Mouse (Mus musculus) heart, postnatal 14 days (tissue): ENCODE measurements at regions not wholly inside any gene's neighbourhood (a gene's known extent, or its start where the extent isn't known, plus 50 kb on each side); places are given as distances from the start of the nearest gene placed in this dataset.

Source experiments
- DNase-seq, 2 experiments: peaks; one replicate each; pipeline ENCODE4 v3.0.0; 2021 to 2022
- intact Hi-C: fragments of 180-260 bp; cut with DNase I; formaldehyde crosslinking; loops from one replicate; pipeline ENCODE4 v1.15.1; 2025

DNA sequence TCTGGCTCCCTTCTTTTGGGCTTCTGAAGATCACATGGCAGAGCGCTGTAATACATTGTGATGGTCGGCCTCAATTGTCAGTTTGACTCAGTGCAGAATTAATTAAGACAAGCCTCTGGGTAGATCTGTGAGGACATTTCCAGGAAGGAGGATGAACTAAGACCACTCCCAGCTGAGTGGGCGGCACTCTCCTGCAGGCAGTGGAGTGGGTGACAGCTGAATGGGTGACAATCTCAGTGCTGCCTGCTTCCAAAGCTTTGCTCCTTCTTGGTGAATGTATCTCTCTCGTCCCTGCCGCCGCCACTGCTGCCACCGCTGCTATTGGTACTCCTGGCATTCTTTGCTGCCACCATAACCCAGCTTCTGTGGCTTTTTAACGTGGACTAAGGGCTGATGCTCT is 244.4 kb downstream of the Drd1 start:
- intact Hi-C loops: loop anchor here (5.0 kb wide), 1 partner anchor 101 kb away; no protein-coding TSS in a partner anchor
- no peak for DNase-seq

DNA sequence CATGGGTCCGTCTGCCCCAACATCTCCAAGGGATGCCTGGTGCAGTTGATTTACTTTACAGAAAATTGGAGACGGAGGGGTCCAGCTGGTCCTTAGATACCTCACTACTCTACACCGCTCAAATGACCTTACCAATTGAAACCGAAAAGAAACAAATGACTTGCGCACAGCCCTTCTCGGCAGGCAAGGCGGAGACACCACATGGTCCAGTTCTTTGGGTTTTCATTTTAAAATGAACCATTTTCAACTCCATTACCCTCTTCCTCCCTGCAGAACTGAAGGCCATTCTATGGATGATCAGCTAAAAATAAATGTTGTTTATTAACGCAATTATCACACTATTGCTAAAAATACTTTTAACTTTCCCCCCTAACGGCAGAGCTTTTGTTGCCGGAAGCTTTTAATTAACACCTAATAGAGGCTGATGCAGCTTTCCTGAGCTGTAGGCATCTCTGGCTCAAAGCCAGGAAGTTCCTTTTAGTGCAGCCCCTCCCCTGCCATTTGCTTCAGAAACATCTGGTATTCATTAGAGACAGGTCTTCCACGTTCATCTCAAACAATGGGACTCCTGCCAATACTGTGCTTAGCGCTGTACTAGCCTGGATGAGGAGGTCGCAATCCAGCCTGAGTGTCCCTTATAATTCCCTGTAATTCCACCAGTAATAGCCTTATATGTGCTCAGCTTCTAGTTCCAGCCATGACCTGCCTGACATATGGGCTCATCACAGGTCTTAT is 247.5 kb downstream of the Drd1 start:
- DNase-seq: no peak
- intact Hi-C loops: no loop called here

DNA sequence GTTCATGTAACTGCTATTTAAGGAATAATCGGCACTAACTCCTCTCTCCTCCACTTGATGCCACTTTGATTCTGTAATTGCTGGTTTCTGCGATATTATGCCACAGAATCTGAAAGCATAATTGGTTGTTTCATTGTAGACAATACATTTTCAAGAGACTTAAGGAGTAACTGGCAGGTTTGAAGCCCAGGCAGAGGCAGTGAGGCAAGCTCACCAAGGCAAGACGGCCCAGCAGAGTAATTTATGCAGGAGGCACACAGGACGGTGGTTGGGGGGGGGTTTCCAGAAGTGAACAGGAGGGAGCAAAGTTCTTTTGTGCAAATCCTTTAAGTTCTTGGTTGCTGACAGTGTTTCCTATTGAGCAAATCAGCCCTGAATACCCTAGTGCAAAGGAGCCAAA is 249.6 kb downstream of the Drd1 start:
- intact Hi-C loops: no loop called here

DNA sequence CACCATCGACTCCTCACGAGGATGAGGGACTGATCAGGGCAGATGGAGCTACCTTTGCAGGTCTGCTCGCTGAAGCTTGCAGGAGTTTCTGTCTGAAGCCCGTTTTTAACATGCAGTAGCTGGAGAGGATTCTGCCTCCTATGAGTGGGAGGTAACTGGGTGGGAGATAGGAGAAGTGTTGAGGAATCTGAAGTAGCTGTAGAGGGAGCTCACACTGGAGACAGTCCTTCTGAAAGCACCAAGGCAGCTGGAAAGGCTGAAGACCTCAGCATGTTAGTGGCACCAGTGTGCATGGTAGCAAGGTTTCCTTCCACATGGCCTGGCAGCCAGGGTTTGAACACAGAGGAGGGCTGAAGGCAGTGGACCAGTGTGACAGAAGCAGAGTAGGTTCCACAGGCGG is 254.5 kb downstream of the Drd1 start:
- intact Hi-C loops: no loop called here
- no peak for DNase-seq

More for the DNA sequence above, 249.6 kb downstream of the Drd1 start:
- DNase-seq: no peak

DNA sequence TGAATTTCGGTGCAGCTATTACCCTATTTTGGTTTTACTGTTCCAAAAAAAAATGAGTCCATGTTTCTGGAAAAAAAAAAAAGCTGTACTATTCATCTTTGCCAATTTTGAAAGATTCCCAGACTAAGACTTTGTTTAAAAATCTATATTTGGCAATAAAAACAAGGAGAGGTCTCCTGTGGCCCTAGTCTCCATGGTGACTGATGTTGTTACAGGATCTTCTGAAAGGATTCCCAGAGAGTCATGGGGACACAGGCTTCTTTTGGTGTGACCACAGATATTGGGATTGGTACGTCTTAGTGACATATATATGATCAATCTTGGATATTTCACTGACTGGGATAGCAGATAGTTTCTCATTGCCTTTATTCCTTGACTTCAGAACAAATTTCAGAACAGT is 266.7 kb downstream of the Drd1 start:
- intact Hi-C loops: loop anchor here (10.0 kb wide), 1 partner anchor 436 kb away; no protein-coding TSS in a partner anchor
- peak; percentile 12 to 17 for DNase-seq

DNA sequence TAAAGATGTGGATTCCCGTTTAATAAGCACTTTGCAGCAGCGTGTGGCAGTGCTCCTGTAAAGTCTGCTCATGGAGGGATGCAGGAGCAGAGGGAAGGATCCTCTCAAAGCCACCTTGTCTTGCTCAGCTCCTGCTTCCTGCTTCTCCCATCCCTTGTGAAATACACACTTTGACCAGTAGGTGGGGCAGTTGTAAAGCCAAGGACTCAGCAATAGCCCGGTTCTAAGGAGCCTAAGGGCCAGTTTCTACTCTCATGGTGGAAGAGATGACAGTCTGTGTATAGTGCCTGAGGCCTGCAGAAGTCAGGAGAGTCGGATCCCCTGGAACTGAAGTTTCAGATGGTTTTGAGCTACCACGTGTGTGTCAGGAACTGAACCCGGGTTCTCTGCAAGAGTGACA is 272.0 kb downstream of the Drd1 start:
- intact Hi-C loops: loop anchor here (2.0 to 10.0 kb wide), 2 partner anchors 279 to 441 kb away; no protein-coding TSS in a partner anchor
- DNase-seq: peak; percentile 68 to 87

DNA sequence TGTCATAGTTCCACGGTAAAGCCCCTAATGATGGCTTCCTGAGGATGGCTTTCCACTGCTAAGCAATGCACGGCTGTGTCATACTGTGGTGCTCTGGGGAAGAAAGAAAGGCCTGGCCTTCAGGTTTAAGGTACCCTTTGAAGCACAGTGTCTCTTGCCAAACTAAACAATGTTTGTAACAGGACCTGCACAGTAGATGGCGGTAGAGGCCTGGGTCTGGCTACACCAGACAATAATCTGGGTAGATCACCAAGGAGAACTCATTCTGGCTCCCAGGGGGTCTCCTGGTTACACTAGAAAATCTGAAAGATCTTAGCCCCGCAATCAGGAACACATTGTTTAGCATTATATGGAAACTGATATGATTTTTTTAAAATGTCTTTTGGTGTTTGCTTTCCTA is 276.4 kb downstream of the Drd1 start:
- intact Hi-C loops: no loop called here
- peak; percentile 21 to 47 for DNase-seq

DNA sequence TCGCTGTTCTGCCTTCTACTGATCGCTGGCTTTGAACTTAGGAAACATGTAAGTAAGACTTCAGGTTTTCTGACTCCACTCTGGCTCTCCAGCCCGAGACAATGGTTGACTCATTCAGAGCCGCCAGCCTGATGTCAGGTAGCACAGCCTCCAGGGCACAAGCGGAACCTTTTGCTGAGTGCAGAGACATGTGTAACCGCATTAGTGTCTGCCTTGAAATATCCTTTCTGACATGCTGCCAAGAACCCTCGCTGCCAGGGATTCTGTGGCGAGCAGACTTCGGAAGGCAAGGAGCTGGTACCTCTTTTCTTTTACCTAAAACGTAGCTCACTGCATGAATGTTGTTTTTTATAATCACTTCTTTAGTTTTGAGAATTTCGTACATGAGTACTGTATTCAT is 279.1 kb downstream of the Drd1 start:
- intact Hi-C loops: no loop called here
- DNase-seq: no peak

DNA sequence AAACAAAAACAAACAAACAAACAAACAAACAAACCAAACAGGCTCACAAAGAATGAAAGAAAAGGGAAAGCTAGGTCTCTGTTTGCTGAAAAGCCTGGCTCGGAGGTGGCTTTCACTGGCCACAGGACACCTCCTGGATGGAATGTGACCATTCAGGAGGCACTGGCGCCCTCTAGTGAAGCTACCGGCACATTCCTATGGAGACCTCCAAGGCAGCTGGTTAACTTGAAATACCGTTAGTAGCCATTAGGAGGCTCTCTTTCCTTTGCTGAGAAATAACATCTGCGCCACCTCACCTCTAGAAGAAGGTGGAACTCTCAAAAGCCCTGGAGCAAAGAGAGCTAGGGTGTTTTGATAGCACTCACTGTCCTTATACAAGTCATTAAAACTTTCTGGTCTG is 279.8 kb downstream of the Drd1 start:
- intact Hi-C loops: loop anchor here (2.0 kb wide), 1 partner anchor 331 kb away; no protein-coding TSS in a partner anchor
- DNase-seq: peak; percentile 17 to 66

DNA sequence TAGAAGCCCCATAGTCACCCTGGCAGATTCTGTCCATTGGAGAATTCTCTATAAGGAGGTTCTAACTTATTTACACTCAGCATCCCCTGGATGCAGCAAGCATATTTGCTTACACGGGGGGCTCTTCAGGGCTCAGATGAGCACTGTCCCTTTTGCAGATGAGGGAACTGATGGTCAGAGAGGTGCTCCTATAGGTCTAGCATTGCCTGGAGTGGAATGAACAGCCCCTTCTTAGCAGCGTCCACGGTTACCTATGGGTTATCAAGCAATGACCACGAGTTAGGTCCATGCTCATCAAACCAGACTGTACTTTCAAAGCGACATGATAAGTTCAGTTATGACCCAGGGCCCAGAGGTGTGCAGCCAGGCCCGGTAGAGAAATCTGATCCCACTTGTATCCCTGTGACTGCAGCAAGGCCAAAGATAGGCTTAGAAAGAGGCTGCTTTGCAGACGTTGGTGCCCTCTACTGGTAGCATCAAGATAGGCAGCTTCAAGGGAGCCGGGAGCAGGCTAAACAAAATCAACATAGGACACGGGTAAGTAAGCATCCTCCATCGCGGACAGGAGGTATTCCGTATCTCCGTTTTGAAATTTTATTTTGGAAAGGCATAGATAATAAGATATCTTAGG is 290.8 kb downstream of the Drd1 start:
- intact Hi-C loops: loop anchor here (2.0 to 5.0 kb wide), 2 partner anchors 76 to 302 kb away; no protein-coding TSS in a partner anchor
- peak; percentile 46 to 74 for DNase-seq

DNA sequence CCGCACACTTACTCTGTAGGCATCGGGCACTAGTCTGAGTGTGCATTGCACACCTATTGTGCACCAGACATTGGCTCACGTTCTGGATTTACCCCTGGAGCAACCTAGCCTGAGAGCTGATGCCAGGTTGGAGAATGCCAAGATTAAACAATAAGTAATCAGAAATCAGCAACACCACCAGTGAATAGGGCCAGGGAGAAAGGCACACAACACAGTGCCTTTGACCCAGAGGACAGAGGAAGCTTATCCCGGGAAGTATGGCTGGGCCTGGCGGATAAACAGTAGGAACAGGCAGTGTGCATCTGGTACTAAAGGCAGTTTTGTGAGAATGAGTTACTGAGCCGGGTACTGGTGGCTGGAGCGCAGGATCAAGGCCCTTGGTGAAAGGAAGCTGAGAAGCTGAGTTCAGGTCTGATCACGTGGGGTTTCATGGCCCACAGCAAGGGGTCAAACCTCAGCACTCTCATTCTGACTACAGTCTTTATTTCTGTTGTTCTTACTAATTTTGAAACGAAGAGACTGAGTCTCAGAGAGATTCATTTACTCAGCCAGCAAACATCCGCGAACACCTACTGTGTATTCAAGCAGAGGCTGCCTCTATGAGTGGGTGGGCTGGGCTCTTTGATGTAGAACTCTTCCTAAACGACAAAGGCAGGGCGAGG is 284.8 kb upstream of the Msx2 start:
- intact Hi-C loops: no loop called here
- DNase-seq: no peak

DNA sequence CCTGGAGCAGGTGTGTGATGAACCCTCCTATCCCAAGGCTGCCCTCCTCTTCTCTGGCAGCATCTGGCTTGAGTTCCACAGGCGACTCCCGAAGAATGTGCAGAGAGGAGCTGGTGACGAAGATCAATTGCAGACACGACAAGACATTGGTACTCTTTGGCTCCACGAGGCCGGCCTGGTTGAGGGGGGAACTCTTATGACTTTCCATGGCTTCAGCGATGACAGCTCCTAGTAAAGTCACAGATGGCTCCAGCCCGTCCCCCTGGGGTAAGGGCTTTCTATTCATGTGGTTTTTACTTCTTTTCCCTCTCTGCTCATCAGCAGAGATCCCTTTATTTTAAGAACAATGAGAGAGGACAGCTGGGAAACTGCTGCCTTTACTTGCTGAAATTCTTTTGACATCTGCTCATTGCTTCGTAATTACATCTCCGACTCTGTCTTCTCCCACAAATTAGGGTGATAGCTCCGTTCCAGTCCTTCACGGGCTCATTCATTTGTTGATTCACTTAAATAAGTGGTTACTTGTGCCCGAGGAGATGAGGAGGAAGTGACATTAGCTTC is 284.2 kb upstream of the Msx2 start:
- intact Hi-C loops: no loop called here
- no peak for DNase-seq

DNA sequence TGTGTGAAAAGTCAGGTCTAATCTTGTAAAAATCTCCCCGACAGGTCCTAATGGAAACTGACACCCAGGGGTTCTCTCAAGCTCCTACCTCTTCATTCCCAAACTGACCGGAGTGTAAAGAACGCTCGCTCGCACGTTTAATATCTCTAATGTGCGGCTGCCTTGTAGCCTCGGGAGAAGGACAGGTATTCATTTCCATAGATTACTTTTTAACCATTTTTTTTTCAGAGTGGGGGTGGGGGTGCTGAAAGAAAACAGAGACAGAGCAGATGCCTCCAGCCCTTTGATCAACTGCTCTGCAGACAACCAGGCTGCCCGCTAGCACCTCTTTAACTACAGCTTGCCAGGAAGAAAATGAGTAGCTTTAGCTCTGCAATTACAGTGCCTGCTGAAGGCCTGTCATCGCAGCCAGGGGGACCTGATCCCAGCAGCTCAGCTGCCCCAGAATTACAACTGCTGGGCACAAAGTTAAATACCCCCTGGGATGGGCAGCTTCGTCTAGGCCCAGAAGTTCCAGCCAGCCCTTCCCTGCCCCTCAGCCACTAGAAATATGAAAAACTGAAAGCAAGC is 282.3 kb upstream of the Msx2 start:
- no peak for DNase-seq
- intact Hi-C loops: no loop called here

DNA sequence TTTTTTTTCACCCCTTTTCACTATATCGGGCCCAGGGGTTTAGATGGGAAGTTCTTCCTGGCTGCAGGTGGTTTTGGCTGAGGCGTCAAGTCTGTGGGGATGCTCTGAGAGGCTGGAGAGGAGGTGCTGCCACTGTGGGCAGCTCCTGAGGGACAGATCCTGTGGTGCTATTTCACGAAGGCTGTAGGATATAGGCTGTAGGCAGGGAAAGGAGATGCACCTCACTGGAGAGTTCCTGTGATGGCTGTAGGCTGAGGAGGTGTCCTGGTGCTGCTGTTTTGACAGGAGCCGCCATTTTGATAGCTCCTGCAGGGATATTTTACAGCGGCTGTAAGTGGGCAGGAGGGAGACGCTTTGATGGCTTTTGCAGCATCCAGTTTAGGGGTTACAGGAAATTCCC is 280.2 kb upstream of the Msx2 start:
- DNase-seq: no peak
- intact Hi-C loops: no loop called here

DNA sequence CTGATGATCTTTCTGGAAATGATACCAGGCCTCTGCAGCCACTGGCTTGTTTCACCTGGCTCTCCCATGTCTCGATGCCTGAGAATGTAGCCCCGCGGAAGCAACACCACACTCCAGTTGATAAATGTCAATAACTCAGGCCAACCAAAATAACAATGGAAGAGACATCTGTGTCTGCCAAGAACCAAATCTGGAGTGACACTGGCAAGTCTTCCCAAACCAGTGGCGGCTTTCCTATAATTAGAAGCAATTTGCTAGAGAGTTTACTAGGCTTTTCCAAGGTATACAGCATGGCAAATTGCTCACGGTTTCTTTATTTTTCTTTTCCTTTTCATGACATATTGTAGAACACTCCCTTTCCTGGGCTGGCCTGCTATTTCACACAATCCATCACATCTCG is 268.1 kb upstream of the Msx2 start:
- peak in 1 of 2 experiments; percentile 16 for DNase-seq
- intact Hi-C loops: no loop called here

DNA sequence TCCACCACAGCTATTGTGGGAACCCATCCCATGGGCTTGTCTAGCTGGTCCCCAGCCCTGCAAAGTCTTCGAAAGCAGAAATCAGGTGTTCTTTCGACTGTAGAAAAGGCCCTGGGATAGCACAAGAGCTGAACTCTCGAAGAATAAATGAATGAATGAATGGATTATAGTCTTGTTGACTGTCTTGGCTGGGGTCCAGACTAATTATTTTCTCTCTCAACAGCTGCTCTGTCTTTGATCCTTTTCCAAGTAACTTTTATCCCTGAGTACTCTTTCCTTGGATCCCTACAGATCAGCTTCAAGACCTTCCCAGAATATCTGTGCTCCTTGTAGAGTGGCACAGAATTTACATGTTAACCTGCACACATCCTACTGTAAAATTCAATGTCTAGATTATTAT is 266.3 kb upstream of the Msx2 start:
- intact Hi-C loops: no loop called here
- DNase-seq: no peak

DNA sequence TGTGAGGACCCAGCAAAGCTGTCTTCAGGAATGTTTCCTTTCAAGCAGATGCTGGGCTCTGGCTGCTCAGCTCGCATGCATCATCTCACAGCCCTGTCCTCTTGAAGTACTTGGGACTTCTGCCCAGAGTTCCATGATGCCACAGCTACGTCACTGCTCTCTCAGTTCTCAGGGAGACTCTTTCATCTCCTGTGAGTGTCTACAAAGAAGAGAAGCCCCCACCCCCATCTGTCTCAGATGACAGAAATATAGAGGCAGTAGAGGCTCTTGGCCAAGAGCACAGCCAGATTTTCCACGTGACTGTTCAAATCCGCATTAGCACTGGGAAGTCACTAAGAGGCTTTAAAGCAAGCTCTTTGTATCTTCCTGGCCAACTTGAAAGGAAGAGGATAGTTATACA is 262.1 kb upstream of the Msx2 start:
- peak in 1 of 2 experiments; percentile 38 for DNase-seq

DNA sequence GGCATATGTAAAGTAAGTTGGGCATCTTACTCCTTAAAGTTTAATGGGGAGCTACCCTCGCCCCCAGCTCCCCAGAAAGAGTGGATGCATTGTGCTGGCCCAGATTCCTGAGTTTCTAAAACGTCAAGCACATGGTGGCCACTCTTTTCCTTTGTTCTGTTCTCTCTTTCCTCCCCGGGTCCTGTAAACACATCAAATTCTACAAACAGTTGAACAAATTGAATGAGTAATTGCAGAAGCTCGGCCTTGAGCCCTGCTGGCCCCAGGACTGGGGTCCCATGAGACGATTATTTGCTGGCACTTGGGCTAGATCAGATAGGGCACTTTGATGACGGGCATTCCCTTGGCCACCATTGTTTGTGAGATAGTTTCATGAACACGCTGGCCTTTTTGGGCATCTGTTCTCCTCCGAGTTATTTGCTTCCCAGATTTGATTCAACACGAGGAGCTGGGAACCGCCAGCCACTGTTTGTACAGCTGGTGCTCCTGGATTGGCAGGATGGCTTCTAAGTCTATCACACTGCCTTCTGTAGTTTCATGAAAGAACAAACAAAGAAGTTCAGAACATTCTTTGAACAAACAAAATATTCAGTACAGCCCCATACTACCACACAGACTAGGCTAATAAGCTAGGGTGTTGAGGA is 257.5 kb upstream of the Msx2 start:
- DNase-seq: no peak
- intact Hi-C loops: no loop called here

More for the DNA sequence above, 262.1 kb upstream of the Msx2 start:
- intact Hi-C loops: no loop called here

DNA sequence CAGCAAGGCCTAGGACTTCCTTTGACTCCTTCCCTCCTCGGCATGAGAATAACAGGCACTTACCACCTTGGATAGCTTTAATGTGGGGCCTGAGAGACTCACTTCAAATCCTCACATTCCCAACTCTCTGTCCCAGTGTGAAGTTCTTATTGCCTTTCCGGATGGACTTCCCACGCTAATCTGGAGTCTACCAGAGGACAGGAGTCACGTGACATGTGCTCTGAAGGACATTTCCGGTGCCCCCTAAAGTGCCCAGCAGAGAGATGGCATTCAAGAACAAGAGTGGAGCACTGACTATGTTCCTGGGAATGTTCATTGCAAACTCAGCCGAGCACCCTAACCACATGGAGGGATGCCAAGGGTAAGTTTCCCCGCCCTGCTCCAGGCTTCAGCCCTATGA is 257.0 kb upstream of the Msx2 start:
- no peak for DNase-seq
- intact Hi-C loops: no loop called here

DNA sequence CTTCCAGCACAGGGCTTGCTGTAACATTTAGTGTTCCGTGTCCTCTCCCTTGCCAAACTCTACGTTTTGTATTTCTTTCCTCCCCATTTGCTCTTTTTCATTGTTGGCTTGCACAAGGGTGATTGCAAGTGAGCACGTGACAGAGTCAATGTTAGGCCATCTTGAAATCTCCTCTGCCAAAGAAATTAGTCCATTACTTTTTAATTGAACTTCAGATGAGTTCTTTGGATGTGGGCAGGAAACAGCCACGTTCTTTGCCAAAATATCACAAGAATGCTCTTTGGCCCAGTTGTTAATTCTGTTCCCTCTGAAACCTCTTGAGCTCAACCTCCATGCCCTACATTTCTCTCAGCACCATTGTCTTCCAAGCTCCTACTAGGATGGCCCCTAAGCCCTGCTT is 253.2 kb upstream of the Msx2 start:
- intact Hi-C loops: no loop called here
- no peak for DNase-seq
